In genomic region chr2:101533741-101534140, GRCm38 (mm10) we compare ENCODE assay signal across 18 mouse cellular contexts.
DNase-seq lines count a peak whose midpoint lies in the region; ATAC-seq and TF ChIP-seq lines count a peak whose summit lies in the region.
"Had no signal": no experiment of that assay in that cellular context is flagged by ENCODE, and none has a peak within 500 bp of the region (broad histone marks: within the 10 kb centered on the region; RNA-seq: fewer than 3 reads in every experiment).

No protein-coding gene starts in this region.

- H3K36me3 ChIP-seq in heart, adult 2 months (ENCODE audit: control insufficient read depth, insufficient read depth, low read length), result no peaks in the 10 kb centered on the region
- H3K36me3 ChIP-seq in midbrain, embryonic 12.5 days, result no peaks in the 10 kb centered on the region
- H3K36me3 ChIP-seq in midbrain, embryonic 11.5 days (ENCODE audit: control insufficient read depth, insufficient read depth, low read length), result no peaks in the 10 kb centered on the region
- H3K36me3 ChIP-seq in midbrain, embryonic 13.5 days, result no peaks in the 10 kb centered on the region
- H3K36me3 ChIP-seq: embryonic facial prominence, embryonic 13.5 days; heart, embryonic 12.5 days had no signal

- no peak overlapping the region for H3K27ac ChIP-seq in heart, adult 2 months
- peak overlapping the region; percentile 31 for H3K27ac ChIP-seq in midbrain, embryonic 12.5 days (replicated peaks)
- H3K27ac ChIP-seq in midbrain, embryonic 11.5 days (ENCODE audit: low read depth, low read length), result no peak overlapping the region
- 0 out of 2 replicates have a peak overlapping the region, but pooled peaks have one; percentile 56 for H3K27ac ChIP-seq in midbrain, embryonic 13.5 days
- H3K27ac ChIP-seq: embryonic facial prominence, embryonic 13.5 days had no signal

- intact Hi-C loops in heart, adult 2 months (cut with DNase I), result no loop called here

- no peak for TF ChIP-seq EP300 in heart, adult 2 months (IDR thresholded peaks at IDR 0.05; ENCODE audit: insufficient read depth, low read depth, low read length)

- DNase-seq in heart, adult 11 months, result peak; percentile 1
- no peak for DNase-seq in heart, adult 2 months
- no peak for DNase-seq in midbrain, embryonic 11.5 days (ENCODE audit: low spot score, missing footprints)
- peak; percentile 81 for DNase-seq in retina, embryonic 14.5 days (ENCODE audit: low spot score)
- DNase-seq in thymus, postnatal 25 days, result no peak
- DNase-seq: adrenal gland, adult 8-10 months; cerebellum, adult 9-11 months; heart, postnatal 14 days; kidney, adult 8-10 months; kidney, postnatal 25 days; liver; thymus, postnatal 4 days had no signal

- H3K27me3 ChIP-seq in heart, adult 2 months (ENCODE audit: control insufficient read depth, insufficient read depth, low read length), result no peaks in the 10 kb centered on the region
- H3K27me3 ChIP-seq in midbrain, embryonic 12.5 days, result no peaks in the 10 kb centered on the region
- no peaks in the 10 kb centered on the region for H3K27me3 ChIP-seq in midbrain, embryonic 11.5 days (ENCODE audit: control insufficient read depth, insufficient read depth, low read length)
- H3K27me3 ChIP-seq in midbrain, embryonic 13.5 days, result no peaks in the 10 kb centered on the region
- H3K27me3 ChIP-seq: embryonic facial prominence, embryonic 13.5 days; heart, embryonic 12.5 days had no signal

- TF ChIP-seq CTCF in heart, adult 2 months (IDR thresholded peaks at IDR 0.05), result no peak

- 38% methylated on average over 2 of the region's 2 CpGs for WGBS in heart, adult 2 months
- 32% methylated on average over 2 of the region's 2 CpGs for WGBS in midbrain, embryonic 12.5 days
- 27% methylated on average over 2 of the region's 2 CpGs for WGBS in midbrain, embryonic 11.5 days
- WGBS in midbrain, embryonic 13.5 days, result 18% methylated on average over 2 of the region's 2 CpGs

- no peak overlapping the region for H3K9ac ChIP-seq in heart, adult 2 months (ENCODE audit: low read depth, low read length)
- no peak overlapping the region for H3K9ac ChIP-seq in midbrain, embryonic 12.5 days (replicated peaks)
- no peak overlapping the region for H3K9ac ChIP-seq in midbrain, embryonic 11.5 days (ENCODE audit: low read length)
- H3K9ac ChIP-seq in midbrain, embryonic 13.5 days (replicated peaks), result no peak overlapping the region
- H3K9ac ChIP-seq: embryonic facial prominence, embryonic 13.5 days; heart, embryonic 12.5 days had no signal

- no peak for TF ChIP-seq POLR2A in heart, adult 2 months (IDR thresholded peaks at IDR 0.05; ENCODE audit: insufficient read depth, low read depth, low read length)

- H3K4me1 ChIP-seq in heart, adult 2 months (ENCODE audit: control insufficient read depth, insufficient read depth, low read length), result no peaks in the 10 kb centered on the region
- peaks cover 6% of the 10 kb centered on the region; the same call in 1 of the 2 replicates for H3K4me1 ChIP-seq in midbrain, embryonic 12.5 days
- H3K4me1 ChIP-seq in midbrain, embryonic 11.5 days (ENCODE audit: control insufficient read depth, insufficient read depth, low read length), result no peaks in the 10 kb centered on the region
- peaks cover 7% of the 10 kb centered on the region for H3K4me1 ChIP-seq in midbrain, embryonic 13.5 days (replicated peaks)
- H3K4me1 ChIP-seq: embryonic facial prominence, embryonic 13.5 days; heart, embryonic 12.5 days had no signal

- ATAC-seq in midbrain, embryonic 12.5 days (ENCODE audit: low FRiP score, low read depth), result peak; percentile 63; the same call in 1 of the 2 replicates
- ATAC-seq in midbrain, embryonic 11.5 days (ENCODE audit: low FRiP score), result no peak
- ATAC-seq in midbrain, embryonic 13.5 days, result peak; percentile 72
- ATAC-seq: inflammation-experienced regulatory T-cells, adult 6 months; lung, postnatal 0 days had no signal

- no peaks in the 10 kb centered on the region for H3K9me3 ChIP-seq in midbrain, embryonic 12.5 days
- H3K9me3 ChIP-seq in midbrain, embryonic 11.5 days (ENCODE audit: control insufficient read depth, low read length), result no peaks in the 10 kb centered on the region
- no peaks in the 10 kb centered on the region for H3K9me3 ChIP-seq in midbrain, embryonic 13.5 days
- H3K9me3 ChIP-seq: embryonic facial prominence, embryonic 13.5 days; heart, embryonic 12.5 days had no signal

- H3K79me2 ChIP-seq in heart, adult 2 months (replicated peaks; ENCODE audit: control insufficient read depth, insufficient read depth, low read length), result no peaks in the 10 kb centered on the region

- no peak overlapping the region for H3K4me3 ChIP-seq in heart, adult 2 months
- no peak overlapping the region for H3K4me3 ChIP-seq in midbrain, embryonic 12.5 days
- H3K4me3 ChIP-seq in midbrain, embryonic 11.5 days (ENCODE audit: low read depth, low read length), result no peak overlapping the region
- H3K4me3 ChIP-seq in midbrain, embryonic 13.5 days (replicated peaks), result no peak overlapping the region
- H3K4me3 ChIP-seq: embryonic facial prominence, embryonic 13.5 days; heart, embryonic 12.5 days had no signal

- H3K4me2 ChIP-seq in midbrain, embryonic 12.5 days (replicated peaks), result no peak overlapping the region
- H3K4me2 ChIP-seq in midbrain, embryonic 11.5 days, result no peak overlapping the region
- no peak overlapping the region for H3K4me2 ChIP-seq in midbrain, embryonic 13.5 days (replicated peaks)
- H3K4me2 ChIP-seq: embryonic facial prominence, embryonic 13.5 days; heart, embryonic 12.5 days had no signal

Comparison
In these comparisons a context has a peak if more than half of its experiments do, and no peak if none do; other contexts are left out.
1. DNase-seq: peak in heart, adult 11 months (single experiment) and retina, embryonic 14.5 days (single experiment); none in heart, adult 2 months (0 of 2), midbrain, embryonic 11.5 days (single experiment) and thymus, postnatal 25 days (single experiment).
2. H3K27ac ChIP-seq: peak in midbrain, embryonic 12.5 days (single experiment) and midbrain, embryonic 13.5 days (single experiment); none in heart, adult 2 months (single experiment) and midbrain, embryonic 11.5 days (single experiment).